Mouse (Mus musculus): Measurements from ENCODE around the gene Ly6g6c. TPM values are rescaled to one million over a fixed set of nuclear protein-coding genes. Genes with fewer than 3 reads are reported as not detected.
"Not testable (repeated sequence)": the region's sequence is repeated elsewhere in the genome, so short reads cannot be mapped to it uniquely, and the experiment has no call there.

The Ly6g6c gene
- polyA plus RNA-seq, 1 experiment from 2014 or later: not detected

- Histone ChIP-seq H3K36me3 (no peaks in the 10 kb centered on the region), H3K9ac (replicated peaks) (no peak overlapping the region), H3K27ac (replicated peaks) (no peak overlapping the region), H3K4me3 (no peak overlapping the region), H3K4me2 (replicated peaks) (no peak overlapping the region), H3K4me1 (peaks cover 29% of the 10 kb centered on the region), H3K27me3 (no peaks in the 10 kb centered on the region), H3K9me3 (no peaks in the 10 kb centered on the region)
- ATAC-seq (replicated peaks): no peak
- 92% methylated on average over 4 of the region's 4 CpGs for WGBS
Measured at GRCm38 (mm10) chr17:35023756-35024155, 41.4 kb upstream of the Ly6g6c start.

GRCm38 (mm10) chr17:35024261-35024660 lies 40.9 kb upstream of the Ly6g6c start:
- WGBS: 79% methylated on average over 13 of the region's 13 CpGs
- Histone ChIP-seq H3K36me3 (no peaks in the 10 kb centered on the region), H3K27me3 (no peaks in the 10 kb centered on the region), H3K4me3 (no peak overlapping the region), H3K9me3 (no peaks in the 10 kb centered on the region), H3K27ac (replicated peaks) (no peak overlapping the region), H3K9ac (replicated peaks) (no peak overlapping the region), H3K4me1 (peaks cover 29% of the 10 kb centered on the region), H3K4me2 (replicated peaks) (no peak overlapping the region)
- ATAC-seq (replicated peaks): no peak

GRCm38 (mm10) chr17:35024691-35025488 lies 40.3 kb upstream of the Ly6g6c start:
- ATAC-seq (replicated peaks): no peak
- H3K4me3 ChIP-seq: no peak overlapping the region
- H3K4me1 ChIP-seq: peaks cover 34% of the 10 kb centered on the region
- H3K9ac ChIP-seq (replicated peaks): no peak overlapping the region
- no peaks in the 10 kb centered on the region for H3K9me3 ChIP-seq
- 74% methylated on average over 7 of the region's 10 CpGs for WGBS
- H3K27me3 ChIP-seq: no peaks in the 10 kb centered on the region
- H3K36me3 ChIP-seq: no peaks in the 10 kb centered on the region
- no peak overlapping the region for H3K4me2 ChIP-seq (replicated peaks)
- no peak overlapping the region for H3K27ac ChIP-seq (replicated peaks)

- Histone ChIP-seq H3K9me3 (no peaks in the 10 kb centered on the region), H3K36me3 (no peaks in the 10 kb centered on the region), H3K4me3 (no peak overlapping the region), H3K9ac (replicated peaks) (no peak overlapping the region), H3K4me1 (peaks cover 36% of the 10 kb centered on the region), H3K27me3 (no peaks in the 10 kb centered on the region), H3K4me2 (replicated peaks) (no peak overlapping the region), H3K27ac (replicated peaks) (peak overlapping the region; percentile 66; the same call in 1 of the 2 replicates)
- ATAC-seq (replicated peaks): no peak
- WGBS: 82% methylated on average over 5 of the region's 5 CpGs
Measured at GRCm38 (mm10) chr17:35026206-35026605, 39.0 kb upstream of the Ly6g6c start.

- Histone ChIP-seq H3K9me3 (no peaks in the 10 kb centered on the region), H3K36me3 (no peaks in the 10 kb centered on the region), H3K9ac (replicated peaks) (peak within 1 kb of the TSS; percentile 12; the same call in 1 of the 2 replicates), H3K27ac (replicated peaks) (peak within 1 kb of the TSS; percentile 66), H3K4me2 (replicated peaks) (peak within 1 kb of the TSS; percentile 2; the same call in 1 of the 2 replicates), H3K4me3 (no peak within 1 kb of the TSS), H3K27me3 (no peaks in the 10 kb centered on the region), H3K4me1 (peaks cover 29% of the 10 kb centered on the region)
- ATAC-seq (replicated peaks): peak; percentile 84
- WGBS: 32% methylated on average over 13 of the region's 13 CpGs
Measured at GRCm38 (mm10) chr17:35027277-35028068, 37.7 kb upstream of the Ly6g6c start, which contains the start of gene Sapcd1. Sapcd1 (minus strand) TSS chr17:35028016.

GRCm38 (mm10) chr17:35028315-35028714 lies 36.9 kb upstream of the Ly6g6c start:
- Histone ChIP-seq H3K4me3 (no peak overlapping the region), H3K27ac (replicated peaks) (0 out of 2 replicates have a peak overlapping the region, but pooled peaks have one; percentile 66), H3K9me3 (no peaks in the 10 kb centered on the region), H3K4me1 (peaks cover 29% of the 10 kb centered on the region), H3K27me3 (no peaks in the 10 kb centered on the region), H3K4me2 (replicated peaks) (no peak overlapping the region), H3K9ac (replicated peaks) (0 out of 2 replicates have a peak overlapping the region, but pooled peaks have one; percentile 3), H3K36me3 (no peaks in the 10 kb centered on the region)
- WGBS: 82% methylated on average over 2 of the region's 2 CpGs
- ATAC-seq (replicated peaks): no peak

GRCm38 (mm10) chr17:35029691-35030532 lies 35.3 kb upstream of the Ly6g6c start:
- H3K27ac ChIP-seq (replicated peaks): no peak overlapping the region
- H3K4me3 ChIP-seq: no peak overlapping the region
- H3K4me1 ChIP-seq: peaks cover 29% of the 10 kb centered on the region
- 34% methylated on average over 19 of the region's 19 CpGs for WGBS
- no peak overlapping the region for H3K9ac ChIP-seq (replicated peaks)
- no peaks in the 10 kb centered on the region for H3K27me3 ChIP-seq
- ATAC-seq (replicated peaks): no peak
- H3K9me3 ChIP-seq: no peaks in the 10 kb centered on the region
- H3K36me3 ChIP-seq: no peaks in the 10 kb centered on the region
- H3K4me2 ChIP-seq (replicated peaks): peak overlapping the region; percentile 13; the same call in 1 of the 2 replicates

GRCm38 (mm10) chr17:35031272-35031671 lies 33.9 kb upstream of the Ly6g6c start:
- WGBS: 89% methylated on average over 11 of the region's 11 CpGs
- peaks cover 24% of the 10 kb centered on the region for H3K4me1 ChIP-seq

GRCm38 (mm10) chr17:35031880-35032279 lies 33.3 kb upstream of the Ly6g6c start:
- no peaks in the 10 kb centered on the region for H3K9me3 ChIP-seq
- no peak overlapping the region for H3K4me3 ChIP-seq
- H3K36me3 ChIP-seq: no peaks in the 10 kb centered on the region
- H3K4me1 ChIP-seq: peaks cover 19% of the 10 kb centered on the region
- H3K9ac ChIP-seq (replicated peaks): no peak overlapping the region
- no peak for ATAC-seq (replicated peaks)
- WGBS: 90% methylated on average over 7 of the region's 7 CpGs
- H3K27ac ChIP-seq (replicated peaks): no peak overlapping the region
- no peak overlapping the region for H3K4me2 ChIP-seq (replicated peaks)
- H3K27me3 ChIP-seq: no peaks in the 10 kb centered on the region

More at GRCm38 (mm10) chr17:35031272-35031671, 33.9 kb upstream of the Ly6g6c start:
- Histone ChIP-seq H3K4me3 (no peak overlapping the region), H3K9ac (replicated peaks) (no peak overlapping the region), H3K27ac (replicated peaks) (no peak overlapping the region), H3K27me3 (no peaks in the 10 kb centered on the region), H3K9me3 (no peaks in the 10 kb centered on the region), H3K36me3 (no peaks in the 10 kb centered on the region), H3K4me2 (replicated peaks) (no peak overlapping the region)
- ATAC-seq (replicated peaks): no peak

GRCm38 (mm10) chr17:35032323-35032870 lies 32.8 kb upstream of the Ly6g6c start:
- Histone ChIP-seq H3K4me3 (no peak overlapping the region), H3K4me2 (replicated peaks) (no peak overlapping the region), H3K9ac (replicated peaks) (no peak overlapping the region), H3K36me3 (no peaks in the 10 kb centered on the region), H3K27me3 (no peaks in the 10 kb centered on the region), H3K4me1 (peaks cover 14% of the 10 kb centered on the region), H3K27ac (replicated peaks) (no peak overlapping the region), H3K9me3 (no peaks in the 10 kb centered on the region)
- WGBS: 76% methylated on average over 8 of the region's 8 CpGs
- ATAC-seq (replicated peaks): no peak

- WGBS: 89% methylated on average over 1 of the region's 1 CpGs
- ATAC-seq (replicated peaks); H3K4me2 ChIP-seq (replicated peaks); H3K9ac ChIP-seq (replicated peaks); H3K4me3 ChIP-seq; H3K9me3 ChIP-seq; H3K36me3 ChIP-seq; H3K27ac ChIP-seq (replicated peaks); H3K27me3 ChIP-seq; H3K4me1 ChIP-seq: not testable (repeated sequence)
Measured at GRCm38 (mm10) chr17:35033703-35034102, 31.5 kb upstream of the Ly6g6c start.
